Mouse (Mus musculus) B cell, adult 62 days (primary cell): ENCODE data around the gene Unc80. TPM values are rescaled to one million over a fixed set of nuclear protein-coding genes. Genes with fewer than 3 reads are reported as not detected.

ENCODE experiments used
- total RNA-seq: library from RNA; stranded (reverse); gene quantifications from 4 replicates; pipeline ENCODE4 v1.2.4, GENCODE M21; 2023

Gene Unc80
- not detected in 4 replicates for total RNA-seq

DNA sequence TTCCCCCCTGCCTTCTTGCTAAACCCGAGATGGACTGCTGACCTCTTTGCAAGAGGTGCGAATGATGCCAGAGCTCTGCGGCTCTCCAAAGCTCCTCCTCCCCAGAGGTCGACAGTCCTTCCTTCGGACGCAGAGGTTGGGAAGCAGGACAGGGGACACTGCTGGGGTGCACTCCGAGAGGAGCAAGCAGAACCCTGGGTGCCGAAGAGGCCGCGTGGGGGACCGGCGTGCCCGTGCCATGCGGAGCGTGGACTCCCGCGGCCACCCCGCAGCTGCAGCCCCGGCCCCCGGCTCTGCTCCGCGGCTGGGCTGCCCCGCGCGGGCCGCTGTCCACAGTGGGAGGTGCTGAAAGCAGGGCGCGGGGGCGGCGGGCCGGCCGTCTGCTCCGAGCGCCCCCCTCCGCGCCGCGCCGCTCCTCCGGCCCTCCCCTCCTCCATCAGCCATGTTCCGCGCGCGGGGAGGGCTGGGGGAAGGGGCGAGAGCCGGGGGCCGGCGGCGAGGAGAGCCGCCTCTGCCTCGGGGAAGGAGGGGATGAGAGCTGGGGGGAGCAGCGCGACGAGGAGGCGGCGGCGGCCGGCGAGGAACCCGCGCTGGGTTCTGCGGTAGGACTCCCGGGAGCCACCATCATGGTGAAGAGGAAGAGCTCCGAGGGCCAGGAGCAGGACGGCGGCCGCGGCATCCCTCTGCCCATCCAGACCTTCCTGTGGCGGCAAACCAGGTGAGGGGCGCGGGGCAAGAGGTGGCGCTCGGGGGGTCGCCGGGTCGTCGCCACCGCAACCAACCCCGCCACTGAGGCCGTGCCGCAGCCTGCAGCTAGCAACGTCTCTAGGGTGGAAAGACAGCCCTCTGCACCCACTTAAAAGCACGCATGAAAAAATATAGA is at the start of gene Unc80:
Unc80 (plus strand) TSS at position 547 of the 883 bp plus-strand sequence.

DNA sequence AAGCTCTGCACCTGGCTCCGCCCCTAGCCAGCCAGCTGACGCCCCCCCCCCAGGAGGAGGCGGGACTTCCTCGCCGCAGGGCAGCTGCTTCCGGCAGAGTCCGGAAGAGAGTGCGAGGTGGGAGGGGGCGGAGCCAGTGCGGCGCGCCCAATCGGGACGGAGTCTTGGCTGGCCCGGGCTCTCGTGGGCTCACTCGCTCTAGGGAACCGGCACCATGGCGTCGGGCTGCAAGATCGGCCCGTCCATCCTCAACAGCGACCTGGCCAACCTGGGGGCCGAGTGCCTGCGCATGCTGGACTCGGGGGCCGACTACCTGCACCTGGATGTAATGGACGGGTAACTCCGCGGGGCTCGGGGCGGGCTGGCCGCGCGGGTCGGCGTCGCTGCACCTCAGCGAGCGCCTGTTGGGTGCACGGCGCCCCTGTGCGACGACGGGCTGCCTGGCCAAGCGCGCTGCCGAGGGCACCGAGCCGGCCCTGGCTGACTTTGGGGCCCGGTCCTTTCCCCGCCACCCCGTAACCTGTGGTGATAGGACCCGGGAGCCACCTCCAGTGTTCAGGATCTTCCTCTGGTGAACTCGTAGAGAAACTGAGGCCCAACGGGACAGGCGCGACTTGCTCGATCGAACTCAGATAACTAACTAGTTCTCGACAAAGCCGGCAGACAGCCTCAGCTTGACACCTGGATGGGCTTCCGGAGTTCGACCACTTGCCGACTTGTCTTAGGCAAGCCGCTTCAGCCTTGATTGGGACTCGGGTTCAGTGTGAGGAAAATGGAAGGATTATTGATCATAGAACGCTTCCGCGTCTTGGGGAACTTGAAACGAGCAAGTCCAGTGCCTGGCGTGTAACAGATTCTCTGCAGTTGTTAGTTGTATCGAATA is 232.8 kb downstream of the Unc80 start, which contains the start of gene Rpe:
Rpe (plus strand) TSS at position 139 of the 883 bp plus-strand sequence.

Other genes with a start within 250 kb of the Unc80 start
- 29.4 to 40.4 TPM (median 35.4 TPM) in 4 replicates for gene Rpe, start 232.5 kb downstream of the Unc80 start, total RNA-seq